Mouse (Mus musculus): ENCODE results near the gene Hexim2.

The Hexim2 gene

DNA sequence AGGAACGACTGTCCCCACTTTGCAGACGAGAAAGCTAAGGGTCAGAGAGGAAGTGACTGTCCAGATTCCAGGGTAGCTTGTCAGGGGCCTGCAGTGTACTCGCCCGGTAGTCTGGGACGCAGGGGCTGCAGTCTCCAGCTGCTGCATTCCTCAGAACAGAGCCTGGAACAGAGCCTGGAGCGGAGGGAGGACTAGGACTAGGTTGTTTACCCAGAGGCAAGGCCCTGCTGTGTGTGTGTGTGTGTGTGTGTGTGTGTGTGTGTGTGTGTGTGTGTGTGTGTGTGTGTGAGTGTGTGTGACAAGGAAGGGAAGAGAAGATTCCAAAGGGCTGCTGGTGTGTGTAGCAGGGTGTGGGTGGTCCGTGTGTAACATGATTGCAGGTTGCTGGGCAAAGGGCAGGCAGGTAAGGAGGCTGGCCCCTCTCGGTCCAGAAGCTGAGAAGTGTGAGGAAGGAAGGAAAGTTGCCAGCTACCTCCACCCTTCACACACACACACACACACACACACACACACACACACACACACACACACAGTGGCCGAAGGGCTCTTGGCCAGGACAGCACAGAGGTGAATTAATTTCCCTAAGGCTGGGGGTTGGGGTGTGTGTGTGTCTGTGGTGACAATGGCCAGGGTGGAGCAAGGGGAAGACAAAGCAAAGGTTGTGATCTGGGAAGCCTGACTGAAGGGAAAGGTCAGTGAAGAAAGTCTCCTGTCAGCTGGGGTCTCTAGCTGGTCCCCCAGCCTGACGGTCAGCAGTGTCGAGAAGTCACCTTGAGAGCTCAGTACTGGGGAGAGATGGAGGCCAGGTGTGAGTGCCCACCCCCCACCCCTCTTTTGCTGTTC, 9.1 kb downstream of the Hexim2 start:
- peak; percentile 78 to 91 for DNase-seq

DNA sequence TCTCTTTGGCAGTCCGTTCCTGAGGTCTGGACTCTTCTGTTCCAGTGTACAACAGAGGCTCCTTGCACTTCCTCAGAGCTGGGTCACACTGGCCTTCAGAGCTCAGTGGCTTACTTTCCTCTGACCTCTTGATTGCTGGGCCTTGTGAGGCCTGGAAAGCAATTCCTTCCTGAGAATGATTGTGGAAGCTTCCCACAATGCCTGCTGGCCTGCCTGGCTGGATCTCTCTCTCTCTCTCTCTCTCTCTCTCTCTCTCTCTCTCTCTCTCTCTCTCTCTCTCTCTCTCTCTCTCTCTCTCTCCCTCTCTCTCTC, 9.7 kb downstream of the Hexim2 start:
- DNase-seq, result peak; percentile 40 to 68

DNA sequence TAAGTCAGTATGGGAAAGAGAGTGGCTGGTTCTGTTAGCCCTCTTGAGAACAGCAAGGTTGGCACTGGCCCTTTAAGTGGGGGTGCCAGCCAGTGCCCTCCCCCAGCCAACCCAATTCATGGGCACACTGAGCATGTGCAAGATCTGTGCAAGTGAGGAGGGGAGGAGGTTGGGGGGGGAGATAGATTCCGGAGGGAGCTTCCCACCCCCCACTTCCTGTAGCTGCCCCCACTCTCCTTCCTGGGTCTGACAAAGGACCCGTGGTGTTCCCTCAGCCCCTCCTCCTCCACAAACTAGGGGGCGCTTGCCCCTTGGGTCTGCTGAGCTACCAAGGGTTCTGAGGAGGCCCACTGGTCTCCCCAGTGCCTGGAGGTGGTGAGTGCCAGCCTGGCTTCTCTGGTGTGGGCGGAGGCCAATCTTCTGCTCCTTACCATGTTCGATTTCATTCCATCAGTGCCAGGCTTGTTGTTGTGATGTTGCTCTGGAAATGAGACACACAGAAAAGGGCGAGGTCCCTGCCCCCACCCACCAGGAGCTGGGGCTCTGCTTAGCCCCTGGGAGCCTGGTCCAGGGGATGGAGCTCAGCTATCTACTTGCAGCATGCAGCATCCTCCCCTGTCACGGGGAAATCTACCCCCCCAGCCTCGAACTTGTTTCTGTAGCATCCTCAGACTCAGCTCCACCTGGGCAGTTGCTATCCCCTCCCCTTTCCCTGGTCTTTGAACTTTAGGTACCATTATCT, 10.4 kb downstream of the Hexim2 start:
- peak; percentile 77 to 90 for DNase-seq

DNA sequence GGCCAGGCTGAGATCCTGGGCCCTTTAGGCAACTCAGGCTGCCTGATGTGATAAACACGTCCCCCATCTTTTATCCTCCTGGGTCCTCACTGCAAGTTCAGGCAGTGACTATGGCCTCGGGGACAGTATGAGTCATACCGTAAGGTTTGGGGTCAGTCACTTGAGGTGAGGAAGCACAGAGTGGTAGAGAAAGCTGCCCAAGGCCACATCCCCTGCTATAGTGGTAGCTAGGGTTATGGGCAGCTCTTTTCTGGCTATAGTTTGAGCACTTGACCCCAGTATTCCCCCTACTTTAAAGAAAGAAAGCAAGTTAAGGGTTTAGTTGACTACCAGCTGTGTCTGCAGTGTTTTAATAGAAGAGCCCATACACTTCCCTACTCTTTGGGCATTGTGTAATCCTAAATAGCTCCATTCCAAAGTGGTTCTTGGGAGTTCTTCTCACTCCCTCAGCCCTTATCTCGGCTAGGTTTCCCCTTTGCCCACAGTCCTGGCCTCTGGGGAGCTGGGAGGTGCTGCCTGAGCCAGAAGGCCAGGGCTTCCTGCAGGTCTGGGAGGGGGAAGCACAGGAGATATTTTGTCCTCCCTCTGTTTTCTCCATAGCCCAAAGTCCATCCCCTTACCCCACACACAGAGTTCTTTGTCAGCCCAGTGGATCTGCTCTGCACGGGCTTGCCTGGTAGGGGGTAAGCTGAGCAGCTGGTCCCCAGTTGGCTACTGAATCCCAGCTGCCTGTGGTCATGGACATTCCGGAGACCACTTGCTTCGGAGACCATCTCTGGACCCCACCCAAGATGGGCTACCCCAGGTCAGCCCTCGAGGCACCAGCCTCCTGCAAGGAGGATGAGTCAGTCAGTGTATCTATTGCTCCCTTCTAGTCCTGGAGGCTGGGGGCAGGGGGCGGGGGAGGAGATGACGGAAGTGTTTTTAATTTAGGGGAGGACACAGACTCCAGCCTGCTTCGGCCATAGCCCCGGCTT, 12.4 kb downstream of the Hexim2 start:
- DNase-seq, result peak in 1 of 2 experiments; percentile 56

DNA sequence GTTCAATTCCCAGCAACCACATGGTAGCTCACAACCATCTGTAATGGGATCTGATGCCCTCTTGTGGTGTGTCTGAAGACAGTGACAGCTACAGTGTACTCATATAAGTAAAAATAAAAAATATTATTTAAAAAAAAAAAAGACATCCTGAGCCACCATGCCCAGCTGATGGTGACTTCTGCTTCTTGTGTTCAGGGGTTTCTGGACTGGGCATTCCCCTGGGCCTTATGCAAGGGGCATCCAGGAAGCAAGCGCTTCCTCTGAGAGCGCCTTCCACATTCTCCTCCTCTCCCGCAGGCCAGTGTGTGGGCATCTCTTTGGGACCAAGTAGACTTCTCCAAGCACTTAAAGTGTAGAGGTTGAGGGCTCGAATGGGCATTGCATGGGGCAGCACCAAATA, 14.2 kb downstream of the Hexim2 start:
- DNase-seq, result no peak

DNA sequence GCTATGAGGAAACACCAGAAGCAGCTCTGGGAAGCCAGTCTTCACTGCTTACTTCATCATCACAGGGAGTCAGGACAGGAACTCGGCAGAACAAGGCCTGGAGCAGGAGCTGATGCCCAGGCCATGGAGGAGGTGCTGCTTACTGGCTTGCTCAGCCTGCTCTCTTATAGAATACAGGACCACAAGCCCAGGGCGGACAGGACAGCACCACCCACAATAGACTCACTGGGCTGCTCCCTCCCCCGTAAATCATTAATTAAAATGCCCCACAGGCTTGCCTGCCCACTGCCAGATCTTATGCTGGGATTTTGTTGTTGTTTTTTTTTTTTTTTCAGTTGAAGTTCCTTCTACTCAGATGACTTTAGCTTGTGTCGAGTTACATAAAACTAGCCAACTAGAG, 15.5 kb downstream of the Hexim2 start:
- DNase-seq, result peak; percentile 63 to 87

DNA sequence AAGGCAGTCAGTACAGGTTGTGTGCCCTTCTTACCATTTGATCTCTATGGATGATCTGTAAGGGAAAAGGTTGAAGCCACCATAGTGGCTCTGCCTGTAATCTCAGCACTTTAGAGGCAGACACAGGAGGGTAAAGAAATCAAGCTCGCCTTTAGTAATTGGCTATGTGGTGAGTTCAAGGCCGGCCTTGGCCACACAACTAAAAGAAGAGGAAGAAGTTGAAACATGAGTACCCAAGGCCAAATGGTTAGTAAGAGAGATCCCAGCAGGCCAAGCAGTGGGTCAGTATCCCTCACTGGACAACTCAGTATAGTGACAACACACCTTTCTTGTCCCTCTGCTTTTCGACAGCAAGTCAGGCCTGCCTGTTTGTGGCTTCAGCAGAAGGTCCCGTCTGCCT, 17.5 kb downstream of the Hexim2 start:
- DNase-seq, result no peak

DNA sequence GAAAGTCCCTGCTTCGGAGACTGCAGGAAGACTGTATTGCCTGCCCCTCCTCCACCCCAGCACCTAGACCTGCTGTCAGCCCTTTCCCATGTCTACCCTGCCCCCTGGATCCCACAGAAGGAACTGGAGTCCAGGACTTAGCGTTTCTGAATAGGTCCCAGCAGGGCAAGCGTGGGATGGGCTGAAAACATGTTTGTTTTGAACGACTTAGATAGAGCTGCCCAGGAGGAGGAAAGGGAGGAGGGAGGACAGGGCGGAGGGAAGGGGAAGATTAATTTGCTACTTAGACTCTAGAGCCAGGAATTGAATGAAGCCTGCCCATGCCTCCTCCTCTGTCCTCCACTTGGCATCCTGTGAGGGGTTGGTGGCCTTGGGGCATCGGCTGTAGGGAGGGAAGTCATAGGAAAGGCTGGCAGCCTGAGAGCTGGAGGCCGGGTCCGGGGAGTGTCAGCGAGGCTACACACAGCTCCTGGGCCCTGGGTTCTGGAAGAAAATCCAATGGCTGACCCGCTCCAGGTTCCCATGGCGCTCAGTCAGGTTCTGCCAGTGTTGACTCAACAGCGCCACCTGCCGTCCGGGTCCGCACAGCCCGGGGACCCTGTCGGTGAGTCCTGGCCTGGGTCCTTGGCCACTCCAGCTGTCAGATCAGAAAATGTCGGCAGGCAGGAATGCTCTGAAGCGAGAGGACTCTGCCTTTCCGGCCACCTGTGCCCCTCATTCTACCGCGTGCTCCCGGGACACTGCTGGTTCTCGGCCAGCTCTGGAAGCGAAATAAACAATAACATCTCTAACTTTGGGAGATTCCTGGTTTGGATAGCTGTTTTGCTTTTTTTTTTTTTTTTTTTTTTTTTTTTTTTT, 26.6 kb downstream of the Hexim2 start:
- DNase-seq, result peak; percentile 96 to 98

DNA sequence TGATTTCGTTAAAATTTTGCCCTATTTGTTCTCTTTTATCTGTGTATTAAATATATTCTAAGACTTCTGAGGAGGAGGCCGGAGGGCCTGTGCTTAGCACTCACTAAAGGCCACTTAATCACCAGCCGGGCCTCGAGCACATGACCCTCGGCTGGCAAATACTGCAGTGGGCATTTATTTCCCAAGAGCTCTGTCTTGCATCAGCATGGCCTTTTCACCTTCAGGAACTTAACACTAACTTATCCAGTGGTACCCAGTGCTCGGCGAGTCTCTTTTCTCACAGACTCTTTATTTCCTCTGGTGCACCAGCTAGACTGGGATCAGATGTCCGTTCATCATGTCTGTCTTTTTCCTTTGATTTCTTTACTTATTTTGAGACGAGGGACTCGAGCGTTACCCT, 28.5 kb downstream of the Hexim2 start:
- DNase-seq, result no peak

DNA sequence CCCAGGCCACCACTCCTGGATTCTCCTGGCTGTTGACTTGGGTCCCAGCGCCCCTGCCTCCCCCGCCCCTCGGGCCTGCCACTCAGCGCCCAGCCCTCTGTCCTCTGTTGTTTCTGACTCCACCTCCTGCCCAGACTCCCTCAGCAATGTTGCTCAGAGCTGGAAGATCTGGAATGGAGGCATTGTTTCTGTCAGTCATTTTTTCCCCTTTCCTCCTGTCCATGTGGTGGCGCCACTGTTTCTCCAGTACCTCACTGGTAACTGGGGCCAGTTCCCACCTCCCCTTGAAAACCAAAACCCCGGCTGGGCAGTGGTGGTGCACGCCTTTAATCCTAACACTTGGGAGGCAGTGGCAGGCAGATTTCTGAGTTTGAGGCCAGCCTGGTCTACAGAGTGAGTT, 29.2 kb downstream of the Hexim2 start:
- peak in 1 of 2 experiments; percentile 43 for DNase-seq

DNA sequence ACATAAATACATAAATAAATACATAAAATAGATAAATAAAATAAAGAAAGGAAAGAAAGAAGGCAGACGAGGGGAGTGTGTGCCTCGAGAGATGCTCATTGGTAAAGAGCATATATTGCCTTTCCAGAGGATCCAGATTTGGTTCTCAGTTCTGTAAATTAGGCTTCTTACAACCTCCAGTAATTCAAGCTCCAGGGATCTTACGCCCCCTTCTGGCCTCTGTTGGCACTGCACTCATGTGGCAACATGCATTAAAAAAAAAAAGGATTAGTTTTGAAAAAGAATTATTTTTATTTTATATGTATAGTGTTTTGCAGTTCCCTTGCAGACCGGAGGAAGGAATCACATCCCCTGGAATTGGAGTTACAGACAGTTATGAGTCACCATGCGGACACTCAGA, 29.9 kb downstream of the Hexim2 start:
- DNase-seq, result peak in 1 of 2 experiments; percentile 52

DNA sequence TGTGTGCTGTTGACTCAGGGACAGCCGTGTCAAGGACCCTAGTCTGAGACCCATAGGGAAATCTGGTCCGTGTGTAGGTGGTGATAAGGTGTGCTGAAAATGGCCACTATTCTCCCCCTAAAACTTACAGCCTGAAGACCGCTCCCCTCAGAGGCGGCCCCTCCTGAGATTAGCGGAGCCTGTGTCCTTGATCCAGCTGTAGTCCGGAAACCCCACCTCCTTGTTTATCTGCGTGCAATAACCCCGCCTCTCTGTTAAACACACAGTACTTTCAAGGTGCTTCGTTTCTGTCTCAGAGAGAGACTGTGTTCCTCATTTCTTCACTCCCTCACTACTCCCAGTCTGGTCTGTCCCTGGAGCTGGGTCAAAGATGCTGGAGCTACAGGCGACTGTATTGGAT, 32.2 kb downstream of the Hexim2 start:
- DNase-seq, result peak in 1 of 2 experiments; percentile 36

DNA sequence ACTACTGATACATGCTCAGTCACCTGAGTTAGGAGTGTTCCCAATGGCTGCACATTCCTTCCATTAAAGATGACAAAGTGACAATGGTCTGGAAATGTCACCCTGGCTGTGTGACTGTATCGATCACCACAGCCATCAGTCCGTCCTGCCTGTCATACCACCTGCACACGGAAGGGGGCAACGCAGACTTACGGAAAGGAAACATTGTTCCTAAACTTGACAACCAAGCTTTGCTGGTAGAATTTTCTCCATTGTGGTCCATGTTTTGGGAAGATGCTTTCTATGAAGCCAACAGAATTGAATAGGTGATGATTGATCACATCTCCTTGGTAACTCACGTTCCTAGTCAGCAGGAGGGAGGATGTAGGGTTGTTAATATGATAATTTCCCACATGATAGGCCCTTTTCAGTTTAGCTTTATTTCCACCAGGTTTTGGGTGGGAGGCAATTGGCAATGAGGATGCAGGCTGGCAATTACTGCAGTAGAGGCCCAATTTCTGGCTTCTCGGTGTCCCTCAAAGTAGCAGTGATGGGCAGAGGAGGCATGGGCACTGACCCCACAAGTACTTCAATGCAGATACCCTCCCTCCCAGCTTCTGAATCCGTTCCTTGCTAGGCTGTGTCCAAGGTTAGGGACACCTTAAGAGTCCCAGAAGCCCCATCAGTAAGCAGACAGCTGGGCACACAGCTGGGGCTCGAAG, 36.6 kb downstream of the Hexim2 start:
- peak; percentile 70 to 83 for DNase-seq

DNA sequence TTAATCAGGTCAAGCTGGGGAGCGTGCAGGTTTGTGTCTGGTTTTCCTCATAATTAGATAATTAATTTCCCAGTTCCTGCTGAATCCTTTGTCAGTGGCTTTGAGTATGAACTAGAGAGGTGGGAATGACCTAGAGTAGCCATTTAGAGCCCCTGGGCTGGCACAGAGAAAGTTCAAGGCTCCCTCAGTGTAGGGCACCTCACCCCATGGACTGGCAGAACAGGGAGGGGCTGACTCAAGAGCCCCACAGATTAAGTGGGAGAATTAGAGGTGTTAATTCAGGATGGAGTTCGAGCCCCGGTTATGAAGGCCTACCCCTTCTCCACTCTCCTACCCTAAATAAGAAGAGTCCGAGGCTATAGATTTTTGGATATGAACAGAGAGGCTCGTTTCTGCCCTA, 37.4 kb downstream of the Hexim2 start:
- peak in 1 of 2 experiments; percentile 28 for DNase-seq

DNA sequence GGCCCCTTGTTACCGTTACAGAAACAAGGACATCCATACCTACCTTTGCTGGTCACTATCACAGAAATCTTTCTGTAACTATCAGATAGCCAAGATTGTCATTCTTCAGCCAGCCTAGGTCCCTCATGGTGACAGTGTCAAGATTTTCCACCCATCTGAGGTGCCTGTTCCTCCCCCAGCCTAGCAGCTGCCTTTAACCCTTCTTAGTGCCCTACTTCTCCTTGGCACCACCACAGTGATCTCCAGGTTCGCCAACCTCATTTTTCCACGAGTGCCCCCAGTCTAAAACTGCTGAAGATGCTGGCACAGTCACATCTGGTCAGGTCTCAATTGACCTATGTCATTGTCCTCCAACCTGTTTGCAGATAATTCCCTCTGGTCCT, 37.9 kb downstream of the Hexim2 start:
- DNase-seq, result no peak

DNA sequence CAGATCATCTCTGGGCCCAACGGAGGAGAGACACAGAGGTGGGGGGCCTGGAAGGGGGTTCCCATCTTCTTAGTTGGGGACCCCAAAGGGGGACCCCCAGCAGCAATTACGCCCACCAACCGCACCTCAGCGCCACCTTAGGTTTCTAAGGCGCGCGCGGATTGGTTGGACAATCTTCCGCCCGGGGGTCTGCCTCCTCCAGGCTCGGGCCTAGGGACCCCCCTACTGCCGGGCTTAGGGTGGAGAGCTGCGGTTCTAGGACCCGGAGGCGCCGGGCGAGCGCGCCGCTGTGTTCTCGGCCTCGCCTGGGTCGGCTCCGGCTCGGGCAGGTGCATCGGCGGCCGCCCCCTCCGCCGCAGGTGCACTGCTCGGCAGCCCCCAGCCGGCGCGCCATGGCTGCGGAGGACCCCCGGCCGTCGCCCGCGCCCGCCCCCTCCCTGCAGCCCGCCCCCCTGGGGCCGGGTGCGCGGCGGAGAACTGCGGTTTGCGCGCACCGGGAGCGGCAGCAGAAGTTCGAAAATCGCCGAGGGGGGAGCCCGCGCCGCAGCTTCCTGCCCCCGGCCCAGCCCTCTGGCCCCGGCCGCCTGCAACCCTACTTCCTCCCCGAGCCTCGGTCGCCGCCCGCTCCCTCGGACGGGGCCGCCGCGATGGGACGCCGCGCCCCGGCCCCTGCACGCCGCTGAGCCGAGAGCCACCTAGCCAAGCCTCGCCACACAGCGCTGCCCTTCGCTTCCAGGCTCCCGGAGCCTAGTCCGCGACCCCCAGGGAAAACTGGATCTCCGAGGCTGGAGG, 38.5 kb downstream of the Hexim2 start, which contains the start of gene Fmnl1:
Gene Fmnl1, plus strand, starts transcription at position 614 of the 792 bp plus-strand sequence.
- DNase-seq, result peak; percentile 46 to 81

DNA sequence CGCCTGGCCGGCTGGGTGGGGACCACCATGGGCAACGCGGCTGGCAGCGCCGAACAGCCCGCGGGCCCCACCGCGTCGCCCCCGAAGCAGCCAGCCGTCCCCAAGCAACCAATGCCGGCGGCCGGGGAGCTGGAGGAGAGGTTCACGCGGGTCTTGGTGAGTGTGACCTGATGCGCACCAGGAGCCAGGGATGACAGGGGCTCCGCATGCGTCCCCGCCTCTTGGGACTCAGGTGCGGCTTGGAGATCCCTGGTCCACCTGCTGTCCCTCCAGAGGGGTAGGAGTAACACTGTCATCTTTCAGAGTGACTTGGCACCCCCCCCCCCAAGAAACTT, 39.0 kb downstream of the Hexim2 start:
- peak; percentile 20 to 45 for DNase-seq

DNA sequence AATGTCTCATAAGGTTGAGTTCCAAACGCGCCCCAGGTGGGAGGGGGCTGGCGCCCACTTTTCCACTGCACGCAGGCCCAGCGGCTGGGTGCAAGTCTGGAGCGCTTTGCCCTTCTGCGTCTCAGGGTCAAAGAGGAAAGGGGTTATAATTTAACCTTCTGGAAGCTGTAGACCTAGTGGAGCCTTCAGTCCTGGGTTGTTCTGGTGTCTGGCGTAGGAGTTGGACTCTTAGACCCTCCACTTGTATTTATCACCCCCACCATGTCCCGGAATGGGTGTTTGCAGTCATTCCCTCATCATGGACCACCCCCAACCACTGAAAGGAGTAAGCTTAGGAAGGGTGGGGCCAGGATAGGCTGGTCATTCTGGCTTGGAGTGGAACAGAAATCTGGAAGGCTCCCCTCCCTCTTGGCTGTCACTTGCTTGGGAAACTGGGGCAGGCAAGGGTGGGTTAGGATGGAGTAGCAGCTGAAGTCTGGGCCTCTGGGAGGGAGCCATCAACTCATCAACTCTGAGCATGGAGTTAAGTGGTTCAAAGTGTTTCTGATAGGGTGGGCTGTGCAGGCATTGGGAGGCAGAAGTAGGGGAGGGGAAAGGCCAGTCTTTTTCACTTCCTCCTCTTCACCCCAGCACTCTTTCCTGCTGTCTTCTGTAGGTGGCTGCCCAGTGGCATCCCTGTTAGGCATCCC, 39.6 kb downstream of the Hexim2 start:
- peak; percentile 59 to 89 for DNase-seq

DNA sequence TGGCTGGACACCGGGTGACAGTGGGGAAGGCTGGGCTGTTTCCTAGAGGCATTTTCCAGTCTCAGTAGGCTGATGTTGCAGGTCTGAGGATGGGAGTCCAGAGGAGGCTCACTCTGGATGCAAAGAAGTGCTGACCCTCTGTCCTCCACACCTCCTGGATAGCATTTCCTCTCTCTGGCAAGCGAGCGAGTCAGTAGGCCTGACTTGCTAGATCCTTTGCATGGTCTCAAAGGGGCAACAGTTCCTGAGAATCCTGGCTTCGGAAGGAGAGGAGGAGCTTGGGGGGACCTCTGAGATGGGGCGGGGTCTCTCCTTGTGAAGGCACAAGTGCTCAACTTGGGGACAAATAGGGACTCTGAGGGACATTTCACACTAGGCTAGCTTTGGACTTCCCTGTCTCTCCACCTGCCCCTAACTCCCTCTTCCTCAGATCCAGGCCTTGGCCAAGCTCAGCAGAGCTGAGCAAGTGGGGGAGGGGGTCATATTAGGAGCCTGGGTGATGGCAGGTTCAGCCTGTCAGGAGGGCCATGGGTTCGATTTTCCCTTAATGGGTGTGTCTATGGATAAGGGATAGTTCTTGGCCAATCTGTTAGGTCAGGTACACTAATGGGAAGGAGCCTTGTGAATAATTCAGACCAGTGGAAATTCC, 40.3 kb downstream of the Hexim2 start:
- peak in 1 of 2 experiments; percentile 43 for DNase-seq
